Mouse (Mus musculus): Measurements from ENCODE around the gene Rimkla. TPM values are rescaled to one million over a fixed set of nuclear protein-coding genes. Genes with fewer than 3 reads are reported as not detected.

The Rimkla gene
- total RNA-seq, 2 experiments from 2014 or later, result not detected

- peak; percentile 78 for ATAC-seq (replicated peaks; ENCODE audit: low FRiP score, poor library complexity, severe bottlenecking)
Measured at GRCm38 (mm10) chr4:119422294-119422964, 70.0 kb downstream of the Rimkla start, which contains the start of the genes Ppcs and Zmynd12. Gene Ppcs (minus strand): TSS chr4:119422420. Gene Zmynd12 (plus strand): TSS chr4:119422814.

GRCm38 (mm10) chr4:119421921-119422293 lies 70.5 kb downstream of the Rimkla start:
- 0 out of 2 replicates have a peak, but pooled peaks have one; percentile 0 for ATAC-seq (replicated peaks; ENCODE audit: low FRiP score, poor library complexity, severe bottlenecking)

- no peak for ATAC-seq (replicated peaks; ENCODE audit: low FRiP score, poor library complexity, severe bottlenecking)
Measured at GRCm38 (mm10) chr4:119421191-119421590, 71.2 kb downstream of the Rimkla start.

- ATAC-seq (replicated peaks; ENCODE audit: low FRiP score, poor library complexity, severe bottlenecking), result peak; percentile 38
Measured at GRCm38 (mm10) chr4:119417894-119418293, 74.5 kb downstream of the Rimkla start.

- ATAC-seq (replicated peaks; ENCODE audit: low FRiP score, poor library complexity, severe bottlenecking), result no peak
Measured at GRCm38 (mm10) chr4:119417270-119417669, 75.2 kb downstream of the Rimkla start.

Other genes starting within 250 kb of the Rimkla start
- gene Cldn19, start 237.2 kb downstream of the Rimkla start, total RNA-seq (2015; ENCODE audit: low replicate concordance), result not detected in 2 replicates
- not detected in 2 replicates for gene Cldn19, start 237.2 kb downstream of the Rimkla start, total RNA-seq (2017; ENCODE audit: low replicate concordance)
- 270 and 329 TPM in 2 replicates for gene Ybx1, start 198.0 kb downstream of the Rimkla start, total RNA-seq (2015; ENCODE audit: low replicate concordance)
- 221 and 268 TPM in 2 replicates for gene Ybx1, start 198.0 kb downstream of the Rimkla start, total RNA-seq (2017; ENCODE audit: low replicate concordance)
- gene Ppih, start 172.1 kb downstream of the Rimkla start, total RNA-seq (2015; ENCODE audit: low replicate concordance), result 12.1 and 21.7 TPM in 2 replicates
- 32.9 and 35.6 TPM in 2 replicates for gene Ppih, start 172.1 kb downstream of the Rimkla start, total RNA-seq (2017; ENCODE audit: low replicate concordance)
- not detected in 2 replicates for gene Ccdc30, start 77.1 kb downstream of the Rimkla start, total RNA-seq (2015; ENCODE audit: low replicate concordance)
- not detected in 2 replicates for gene Ccdc30, start 77.1 kb downstream of the Rimkla start, total RNA-seq (2017; ENCODE audit: low replicate concordance)
- gene Ppcs, start 70.2 kb downstream of the Rimkla start, total RNA-seq (2015; ENCODE audit: low replicate concordance), result 4.2 and 8.1 TPM in 2 replicates
- 2.3 and 7.2 TPM in 2 replicates for gene Ppcs, start 70.2 kb downstream of the Rimkla start, total RNA-seq (2017; ENCODE audit: low replicate concordance)
- 2.9 TPM in 1 of 2 replicates, not detected in the other for gene Zmynd12, start 69.8 kb downstream of the Rimkla start, total RNA-seq (2015; ENCODE audit: low replicate concordance)
- gene Zmynd12, start 69.8 kb downstream of the Rimkla start, total RNA-seq (2017; ENCODE audit: low replicate concordance), result 0.43 TPM in 1 of 2 replicates, not detected in the other
- 5.0 and 16.1 TPM in 2 replicates for gene Foxj3, start 44.4 kb upstream of the Rimkla start, total RNA-seq (2015; ENCODE audit: low replicate concordance)
- 6.4 and 15.9 TPM in 2 replicates for gene Foxj3, start 44.4 kb upstream of the Rimkla start, total RNA-seq (2017; ENCODE audit: low replicate concordance)
- not detected in 2 replicates for gene Frg2f1, start 46.9 kb upstream of the Rimkla start, total RNA-seq (2015; ENCODE audit: low replicate concordance)
- gene Frg2f1, start 46.9 kb upstream of the Rimkla start, total RNA-seq (2017; ENCODE audit: low replicate concordance), result not detected in 2 replicates
- not detected in 2 replicates for gene Guca2a, start 145.1 kb upstream of the Rimkla start, total RNA-seq (2015; ENCODE audit: low replicate concordance)
- gene Guca2a, start 145.1 kb upstream of the Rimkla start, total RNA-seq (2017; ENCODE audit: low replicate concordance), result not detected in 2 replicates
- gene Guca2b, start 166.3 kb upstream of the Rimkla start, total RNA-seq (2015; ENCODE audit: low replicate concordance), result not detected in 2 replicates
- not detected in 2 replicates for gene Guca2b, start 166.3 kb upstream of the Rimkla start, total RNA-seq (2017; ENCODE audit: low replicate concordance)
- gene Hivep3, start 241.2 kb upstream of the Rimkla start, total RNA-seq (2015; ENCODE audit: low replicate concordance), result under 0.01 and 2.3 TPM in 2 replicates
- 0.51 TPM in 1 of 2 replicates, not detected in the other for gene Hivep3, start 241.2 kb upstream of the Rimkla start, total RNA-seq (2017; ENCODE audit: low replicate concordance)

All from erythroblast, adult 5-6 weeks (primary cell).